Mouse (Mus musculus): Measurements from ENCODE around the gene Cnnm3. TPM values are rescaled to one million over a fixed set of nuclear protein-coding genes. Genes with fewer than 3 reads are reported as not detected.

Gene Cnnm3
- polyA plus RNA-seq, 1 experiment from 2014 or later: 3.5 TPM

DNA sequence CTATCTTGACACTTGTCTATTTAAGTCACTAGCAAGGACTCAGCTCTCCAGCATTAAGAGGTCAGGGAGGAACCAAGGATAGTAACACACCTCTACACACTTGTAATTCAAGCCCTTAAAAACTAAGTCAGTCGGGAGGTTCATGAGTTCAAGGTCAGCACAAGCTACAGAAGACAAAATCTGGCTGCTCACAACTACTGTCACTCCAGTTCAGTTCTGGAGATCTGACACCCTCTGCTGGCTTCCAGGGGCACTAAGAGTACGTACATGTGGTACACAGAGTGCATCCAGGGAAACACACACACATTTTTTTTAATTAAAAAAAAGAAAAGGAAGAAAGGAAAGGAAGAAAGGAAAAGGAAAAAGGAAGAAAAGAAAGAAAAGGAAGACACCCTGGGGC lies 14.9 kb upstream of the Cnnm3 start:
- Histone ChIP-seq H3K4me2 (replicated peaks; ENCODE audit: low read depth, low read length) (no peak overlapping the region), H3K27me3 (ENCODE audit: insufficient read depth, low read length) (no peaks in the 10 kb centered on the region), H3K27ac (ENCODE audit: low read length) (no peak overlapping the region), H3K4me3 (ENCODE audit: low read length) (no peak overlapping the region), H3K9ac (replicated peaks; ENCODE audit: low read length) (no peak overlapping the region), H3K36me3 (ENCODE audit: insufficient read depth, low read length) (peaks cover 10% of the 10 kb centered on the region), H3K9me3 (ENCODE audit: low read length) (no peaks in the 10 kb centered on the region), H3K4me1 (ENCODE audit: insufficient read depth, low read length) (peaks cover 3% of the 10 kb centered on the region; the same call in 1 of the 2 replicates)
- ATAC-seq (ENCODE audit: low FRiP score, low TSS enrichment): no peak
- WGBS: 39% methylated on average over 2 of the region's 2 CpGs

DNA sequence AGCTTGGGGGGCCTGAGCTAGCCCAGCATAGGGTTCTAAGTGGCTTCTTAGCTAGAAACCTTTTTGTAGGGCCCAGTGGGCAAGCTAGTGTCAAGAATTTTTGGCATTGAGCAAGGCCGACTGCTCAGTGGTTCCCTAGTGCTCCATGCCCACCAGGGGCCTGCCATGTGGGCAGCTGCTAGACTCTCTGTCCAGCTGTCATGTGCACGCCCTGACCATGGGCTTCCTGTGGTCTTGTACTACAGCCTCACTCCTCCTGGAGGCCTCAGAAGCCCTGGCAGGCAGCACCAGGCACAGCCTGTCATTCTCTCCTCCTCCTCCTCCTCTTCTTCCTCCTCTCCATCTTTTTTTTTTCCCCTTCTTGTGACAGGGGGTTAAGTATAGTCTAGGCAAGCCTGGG lies 14.4 kb upstream of the Cnnm3 start:
- no peak overlapping the region for H3K4me3 ChIP-seq (ENCODE audit: low read length)
- H3K27me3 ChIP-seq (ENCODE audit: insufficient read depth, low read length): no peaks in the 10 kb centered on the region
- 72% methylated on average over 2 of the region's 2 CpGs for WGBS
- no peak for ATAC-seq (ENCODE audit: low FRiP score, low TSS enrichment)
- peaks cover 13% of the 10 kb centered on the region for H3K36me3 ChIP-seq (ENCODE audit: insufficient read depth, low read length)
- no peak overlapping the region for H3K27ac ChIP-seq (ENCODE audit: low read length)
- no peak overlapping the region for H3K4me2 ChIP-seq (replicated peaks; ENCODE audit: low read depth, low read length)
- no peak overlapping the region for H3K9ac ChIP-seq (replicated peaks; ENCODE audit: low read length)
- no peaks in the 10 kb centered on the region for H3K9me3 ChIP-seq (ENCODE audit: low read length)
- peaks cover under 1% of the 10 kb centered on the region; the same call in 1 of the 2 replicates for H3K4me1 ChIP-seq (ENCODE audit: insufficient read depth, low read length)

DNA sequence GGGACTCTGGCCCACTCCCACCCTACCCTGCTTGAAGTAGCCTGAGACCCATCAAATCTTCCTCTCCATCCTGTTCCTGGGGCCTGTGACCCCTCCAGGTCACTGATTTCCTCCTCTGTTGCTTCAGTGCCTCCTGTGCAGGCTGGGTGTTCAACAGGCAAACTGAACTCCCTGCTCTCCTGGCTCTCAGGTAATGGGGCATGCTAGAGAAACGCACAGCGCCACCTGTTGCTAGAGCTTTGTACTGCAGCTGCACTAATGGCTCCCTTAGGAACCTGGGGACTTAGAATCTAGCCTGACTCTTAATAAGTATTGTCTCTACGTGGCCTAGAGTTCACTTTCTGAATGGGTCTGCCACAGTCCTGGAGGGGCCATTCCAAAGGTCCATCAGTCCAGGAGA lies 10.4 kb upstream of the Cnnm3 start:
- 4% methylated on average over 3 of the region's 3 CpGs for WGBS
- Histone ChIP-seq H3K4me3 (ENCODE audit: low read length) (no peak overlapping the region), H3K4me2 (replicated peaks; ENCODE audit: low read depth, low read length) (no peak overlapping the region), H3K4me1 (ENCODE audit: insufficient read depth, low read length) (no peaks in the 10 kb centered on the region), H3K36me3 (ENCODE audit: insufficient read depth, low read length) (peaks cover 16% of the 10 kb centered on the region), H3K27me3 (ENCODE audit: insufficient read depth, low read length) (no peaks in the 10 kb centered on the region), H3K27ac (ENCODE audit: low read length) (no peak overlapping the region), H3K9ac (replicated peaks; ENCODE audit: low read length) (no peak overlapping the region), H3K9me3 (ENCODE audit: low read length) (no peaks in the 10 kb centered on the region)
- peak; percentile 35 for ATAC-seq (ENCODE audit: low FRiP score, low TSS enrichment)

DNA sequence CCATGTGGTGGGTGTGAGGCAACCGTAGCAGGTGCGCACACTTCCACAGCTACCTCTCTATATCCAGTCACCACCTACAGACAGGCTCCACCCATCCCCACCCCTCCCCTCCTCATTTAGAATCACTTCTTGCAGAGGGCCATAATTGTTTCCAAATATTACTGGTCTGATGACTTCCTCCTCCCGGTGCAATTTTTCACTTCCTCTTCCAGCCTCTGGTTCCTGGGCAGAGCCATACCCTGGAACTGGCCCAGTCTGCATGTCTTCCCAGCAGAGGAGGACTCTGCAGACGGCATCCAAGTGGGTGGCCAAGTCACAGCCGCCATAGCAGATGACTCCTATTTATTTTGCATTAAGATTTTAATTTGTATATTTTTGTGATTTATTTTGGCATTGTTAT lies 3.4 kb upstream of the Cnnm3 start:
- Histone ChIP-seq H3K27ac (ENCODE audit: low read length) (no peak overlapping the region), H3K27me3 (ENCODE audit: insufficient read depth, low read length) (no peaks in the 10 kb centered on the region), H3K9ac (replicated peaks; ENCODE audit: low read length) (no peak overlapping the region), H3K4me1 (ENCODE audit: insufficient read depth, low read length) (peaks cover 4% of the 10 kb centered on the region), H3K9me3 (ENCODE audit: low read length) (no peaks in the 10 kb centered on the region), H3K4me3 (ENCODE audit: low read length) (no peak overlapping the region), H3K4me2 (replicated peaks; ENCODE audit: low read depth, low read length) (no peak overlapping the region), H3K36me3 (ENCODE audit: insufficient read depth, low read length) (peaks cover 8% of the 10 kb centered on the region; the same call in 1 of the 2 replicates)
- ATAC-seq (ENCODE audit: low FRiP score, low TSS enrichment): no peak
- 72% methylated on average over 5 of the region's 5 CpGs for WGBS

DNA sequence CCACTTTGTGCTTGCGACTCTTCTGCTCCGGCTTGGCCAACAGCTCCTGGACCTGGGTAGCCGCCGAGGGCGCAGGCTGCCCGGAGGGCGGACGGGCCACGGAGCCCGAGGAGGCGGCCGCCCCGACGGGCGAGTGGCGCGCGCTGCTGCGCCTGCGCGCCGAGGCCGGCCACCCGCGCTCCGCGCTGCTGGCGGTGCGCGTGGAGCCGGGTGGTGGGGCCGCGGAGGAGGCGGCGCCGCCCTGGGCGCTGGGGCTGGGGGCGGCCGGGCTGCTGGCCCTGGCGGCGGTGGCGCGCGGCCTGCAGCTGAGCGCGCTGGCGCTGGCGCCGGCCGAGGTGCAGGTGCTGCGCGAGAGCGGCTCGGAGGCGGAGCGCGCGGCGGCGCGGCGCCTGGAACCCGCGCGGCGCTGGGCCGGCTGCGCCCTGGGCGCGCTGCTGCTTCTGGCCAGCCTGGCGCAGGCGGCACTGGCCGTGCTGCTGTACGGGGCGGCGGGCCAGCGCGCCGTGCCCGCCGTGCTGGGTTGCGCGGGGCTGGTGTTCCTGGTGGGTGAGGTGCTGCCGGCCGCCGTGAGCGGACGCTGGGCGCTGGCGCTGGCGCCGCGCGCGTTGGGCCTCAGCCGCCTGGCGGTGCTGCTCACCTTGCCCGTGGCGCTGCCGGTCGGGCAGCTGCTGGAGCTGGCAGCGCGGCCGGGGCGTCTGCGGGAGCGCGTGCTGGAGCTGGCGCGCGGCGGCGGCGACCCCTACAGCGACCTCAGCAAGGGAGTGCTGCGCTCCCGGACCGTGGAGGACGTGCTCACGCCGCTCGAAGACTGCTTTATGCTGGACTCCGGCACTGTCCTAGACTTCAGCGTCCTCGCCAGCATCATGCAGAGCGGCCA lies 660 bp downstream of the Cnnm3 start:
- Histone ChIP-seq H3K36me3 (ENCODE audit: insufficient read depth, low read length) (peaks cover 10% of the 10 kb centered on the region), H3K27ac (ENCODE audit: low read length) (peak overlapping the region; percentile 97), H3K9me3 (ENCODE audit: low read length) (no peaks in the 10 kb centered on the region), H3K4me3 (ENCODE audit: low read length) (peak overlapping the region; percentile 86), H3K9ac (replicated peaks; ENCODE audit: low read length) (peak overlapping the region; percentile 87), H3K4me2 (replicated peaks; ENCODE audit: low read depth, low read length) (peak overlapping the region; percentile 88), H3K27me3 (ENCODE audit: insufficient read depth, low read length) (no peaks in the 10 kb centered on the region), H3K4me1 (ENCODE audit: insufficient read depth, low read length) (peaks cover 26% of the 10 kb centered on the region)
- under 1% methylated on average over 75 of the region's 126 CpGs for WGBS
- ATAC-seq (ENCODE audit: low FRiP score, low TSS enrichment): peak; percentile 69

DNA sequence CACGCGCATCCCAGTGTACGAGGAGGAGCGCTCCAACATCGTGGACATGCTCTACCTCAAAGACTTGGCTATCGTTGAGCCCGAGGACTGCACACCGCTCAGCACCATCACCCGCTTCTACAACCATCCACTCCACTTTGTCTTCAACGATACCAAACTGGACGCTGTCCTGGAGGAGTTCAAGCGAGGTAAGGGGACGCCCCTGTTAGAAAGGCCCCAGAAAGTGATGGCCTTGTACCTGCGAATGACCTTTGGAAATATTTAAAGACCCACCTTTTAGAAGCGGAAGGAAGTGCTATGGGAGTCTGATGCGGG lies 1.3 kb downstream of the Cnnm3 start:
- Histone ChIP-seq H3K9me3 (ENCODE audit: low read length) (no peaks in the 10 kb centered on the region), H3K4me2 (replicated peaks; ENCODE audit: low read depth, low read length) (peak overlapping the region; percentile 88), H3K27me3 (ENCODE audit: insufficient read depth, low read length) (no peaks in the 10 kb centered on the region), H3K4me3 (ENCODE audit: low read length) (peak overlapping the region; percentile 86), H3K36me3 (ENCODE audit: insufficient read depth, low read length) (peaks cover 7% of the 10 kb centered on the region; the same call in 1 of the 2 replicates), H3K4me1 (ENCODE audit: insufficient read depth, low read length) (peaks cover 26% of the 10 kb centered on the region), H3K9ac (replicated peaks; ENCODE audit: low read length) (peak overlapping the region; percentile 87), H3K27ac (ENCODE audit: low read length) (peak overlapping the region; percentile 97)
- 2% methylated on average over 16 of the region's 16 CpGs for WGBS
- ATAC-seq (ENCODE audit: low FRiP score, low TSS enrichment): no peak

DNA sequence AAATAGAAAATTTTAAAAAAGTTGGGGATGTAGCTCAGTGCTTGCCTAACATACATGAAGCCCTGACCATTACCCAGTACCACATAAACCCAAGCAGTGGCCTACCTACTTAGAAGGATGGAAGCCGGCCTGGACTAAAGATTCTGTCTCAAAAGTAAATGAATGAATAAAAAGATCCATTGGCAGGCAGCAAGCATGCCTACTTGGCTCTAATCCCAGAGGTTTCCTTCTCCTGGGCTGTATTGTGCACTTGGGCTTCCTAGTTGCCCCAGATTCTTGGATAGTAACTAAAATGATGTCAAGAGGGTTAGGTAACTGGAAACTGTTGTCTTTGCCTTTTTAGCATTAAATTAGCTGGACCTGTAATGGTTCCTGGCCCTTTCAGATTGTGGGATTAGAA lies 1.6 kb downstream of the Cnnm3 start:
- peaks cover 26% of the 10 kb centered on the region for H3K4me1 ChIP-seq (ENCODE audit: insufficient read depth, low read length)
- H3K4me3 ChIP-seq (ENCODE audit: low read length): peak overlapping the region; percentile 86
- H3K36me3 ChIP-seq (ENCODE audit: insufficient read depth, low read length): peaks cover 7% of the 10 kb centered on the region; the same call in 1 of the 2 replicates
- no peaks in the 10 kb centered on the region for H3K9me3 ChIP-seq (ENCODE audit: low read length)
- ATAC-seq (ENCODE audit: low FRiP score, low TSS enrichment): no peak
- H3K27me3 ChIP-seq (ENCODE audit: insufficient read depth, low read length): no peaks in the 10 kb centered on the region
- H3K27ac ChIP-seq (ENCODE audit: low read length): no peak overlapping the region
- peak overlapping the region; percentile 88 for H3K4me2 ChIP-seq (replicated peaks; ENCODE audit: low read depth, low read length)
- peak overlapping the region; percentile 87 for H3K9ac ChIP-seq (replicated peaks; ENCODE audit: low read length)
- 8% methylated on average over 1 of the region's 1 CpGs for WGBS

DNA sequence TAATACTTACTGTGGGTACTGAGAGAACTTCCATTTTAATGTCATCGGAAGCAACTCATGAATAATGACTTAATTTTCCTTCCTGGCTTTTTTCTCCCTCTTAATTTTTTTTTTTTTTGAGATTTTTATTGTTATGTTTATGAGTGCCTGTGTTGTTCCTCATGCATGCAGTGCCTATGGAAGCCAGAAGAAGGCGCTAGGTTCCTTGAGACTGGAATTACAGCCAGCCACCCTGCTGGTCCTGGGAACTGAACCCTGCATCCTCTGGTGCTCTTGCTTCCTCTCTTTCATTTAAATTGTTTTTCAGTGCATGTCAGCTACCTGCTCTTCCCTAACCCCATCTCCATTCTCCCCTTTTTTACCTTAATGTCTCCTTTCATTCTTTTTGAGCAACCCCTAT lies 2.1 kb downstream of the Cnnm3 start:
- Histone ChIP-seq H3K9ac (replicated peaks; ENCODE audit: low read length) (no peak overlapping the region), H3K4me3 (ENCODE audit: low read length) (peak overlapping the region; percentile 86), H3K4me2 (replicated peaks; ENCODE audit: low read depth, low read length) (peak overlapping the region; percentile 88), H3K27ac (ENCODE audit: low read length) (no peak overlapping the region), H3K27me3 (ENCODE audit: insufficient read depth, low read length) (no peaks in the 10 kb centered on the region), H3K9me3 (ENCODE audit: low read length) (no peaks in the 10 kb centered on the region), H3K36me3 (ENCODE audit: insufficient read depth, low read length) (peaks cover 7% of the 10 kb centered on the region; the same call in 1 of the 2 replicates), H3K4me1 (ENCODE audit: insufficient read depth, low read length) (peaks cover 26% of the 10 kb centered on the region)
- ATAC-seq (ENCODE audit: low FRiP score, low TSS enrichment): no peak
- WGBS: 57% methylated on average over 2 of the region's 2 CpGs

GRCm38 (mm10) chr1:36518259-36518658 lies 6.6 kb downstream of the Cnnm3 start:
- H3K9ac ChIP-seq (replicated peaks; ENCODE audit: low read length): no peak overlapping the region
- peaks cover 42% of the 10 kb centered on the region for H3K36me3 ChIP-seq (ENCODE audit: insufficient read depth, low read length)
- whole genome bisulfite sequencing: 76% methylated on average over 3 of the region's 3 CpGs

DNA sequence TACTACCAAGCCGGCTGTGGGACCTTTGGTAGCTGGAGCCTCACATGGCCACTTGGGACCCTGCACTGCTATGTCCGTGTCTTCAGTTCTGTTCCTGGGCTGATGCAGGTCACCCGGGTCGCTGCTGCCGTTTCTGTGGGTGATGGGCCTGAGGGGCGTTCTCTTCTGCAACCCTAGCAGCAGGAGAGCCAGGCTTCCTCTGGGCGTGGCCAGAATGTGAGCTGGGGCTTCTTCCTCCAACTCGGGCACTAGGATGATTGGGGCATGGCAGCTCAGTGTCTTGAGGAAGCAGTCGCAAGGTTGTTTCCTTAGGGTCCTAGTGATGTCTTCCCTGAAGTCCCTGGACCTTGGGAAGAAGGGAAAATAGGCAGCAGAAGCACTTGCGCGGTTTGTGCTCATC lies 8.0 kb downstream of the Cnnm3 start:
- Histone ChIP-seq H3K4me2 (replicated peaks; ENCODE audit: low read depth, low read length) (no peak overlapping the region), H3K4me1 (ENCODE audit: insufficient read depth, low read length) (peaks cover 16% of the 10 kb centered on the region), H3K4me3 (ENCODE audit: low read length) (no peak overlapping the region), H3K9me3 (ENCODE audit: low read length) (no peaks in the 10 kb centered on the region), H3K27me3 (ENCODE audit: insufficient read depth, low read length) (no peaks in the 10 kb centered on the region), H3K9ac (replicated peaks; ENCODE audit: low read length) (no peak overlapping the region), H3K27ac (ENCODE audit: low read length) (no peak overlapping the region), H3K36me3 (ENCODE audit: insufficient read depth, low read length) (peaks cover 51% of the 10 kb centered on the region)
- no peak for ATAC-seq (ENCODE audit: low FRiP score, low TSS enrichment)
- 62% methylated on average over 11 of the region's 11 CpGs for WGBS

More at GRCm38 (mm10) chr1:36518259-36518658, 6.6 kb downstream of the Cnnm3 start:
- Histone ChIP-seq H3K4me2 (replicated peaks; ENCODE audit: low read depth, low read length) (no peak overlapping the region), H3K27me3 (ENCODE audit: insufficient read depth, low read length) (no peaks in the 10 kb centered on the region), H3K9me3 (ENCODE audit: low read length) (no peaks in the 10 kb centered on the region), H3K4me1 (ENCODE audit: insufficient read depth, low read length) (peaks cover 25% of the 10 kb centered on the region), H3K4me3 (ENCODE audit: low read length) (no peak overlapping the region), H3K27ac (ENCODE audit: low read length) (no peak overlapping the region)
- ATAC-seq (ENCODE audit: low FRiP score, low TSS enrichment): no peak

Data from kidney, embryonic 16.5 days (tissue).